Mouse (Mus musculus) CH12.LX (cell line): Measurements from ENCODE around the gene Fa2h. TPM values are rescaled to one million over a fixed set of nuclear protein-coding genes. Genes with fewer than 3 reads are reported as not detected.

Experiments used
- DNase-seq: peaks from one replicate; pipeline ENCODE4 v3.0.0-alpha.2; 2013; ENCODE audit errors: extremely low read depth
- H3K27ac ChIP-seq: 2 replicates; pipeline ENCODE4 v1.5.1; 2012; ENCODE audit warnings: low read depth, mild to moderate bottlenecking, control low read depth, moderate library complexity; ENCODE audit not compliant: insufficient read depth
- H3K27me3 ChIP-seq: replicated peaks from 2 replicates; pipeline ENCODE3; 2012; ENCODE audit warnings: inconsistent platforms
- H3K36me3 ChIP-seq, 2 experiments: replicated peaks in 1 of 2; 2 replicates each; pipeline versions ENCODE3 to v1.6.1; 2012; ENCODE audit warnings: inconsistent platforms in 1 of 2, low read length in 1 of 2, mild to moderate bottlenecking in 1 of 2, mixed read lengths in 1 of 2, moderate library complexity in 1 of 2; ENCODE audit not compliant: control insufficient read depth in 1 of 2, insufficient read depth in 1 of 2
- H3K4me1 ChIP-seq, 2 experiments: 2 replicates each; pipeline ENCODE4 v1.6.1; 2012; ENCODE audit warnings: inconsistent platforms in 1 of 2, moderate library complexity in 1 of 2; ENCODE audit not compliant: insufficient read depth in 2 of 2, control insufficient read depth in 1 of 2
- H3K4me2 ChIP-seq: 2 replicates; pipeline ENCODE4 v1.6.1; 2012; ENCODE audit warnings: low read depth, mild to moderate bottlenecking, control low read depth; ENCODE audit not compliant: poor library complexity, insufficient read depth, severe bottlenecking
- H3K4me3 ChIP-seq, 3 experiments: fragments of 150-350 bp in 1 of 3; sonication (generic) in 1 of 3; replicated peaks in 1 of 3; 2 replicates each; pipeline versions ENCODE3 to v1.5.1; 2011 to 2012; ENCODE audit warnings: low read depth in 2 of 3, low read length in 2 of 3, mild to moderate bottlenecking in 2 of 3, moderate library complexity in 2 of 3, control low read depth in 1 of 3, improper control_type of control experiment in 1 of 3, inconsistent platforms in 1 of 3, mixed read lengths in 1 of 3; ENCODE audit not compliant: poor library complexity in 1 of 3
- H3K79me2 ChIP-seq: replicated peaks from 2 replicates; pipeline ENCODE4 v1.6.1; 2012; ENCODE audit warnings: mild to moderate bottlenecking, moderate library complexity; ENCODE audit not compliant: control insufficient read depth, poor library complexity, insufficient read depth, severe bottlenecking; ENCODE audit errors: extremely low read depth
- H3K9ac ChIP-seq: 2 replicates; pipeline ENCODE4 v1.6.1; 2012; ENCODE audit warnings: low read depth, mild to moderate bottlenecking, control low read depth, moderate library complexity; ENCODE audit not compliant: insufficient read depth
- H3K9me3 ChIP-seq: replicated peaks from 2 replicates; pipeline ENCODE3; 2012; ENCODE audit warnings: low read length, inconsistent platforms, mixed read lengths
- BHLHE40 ChIP-seq: IDR thresholded peaks from 2 replicates; pipeline ENCODE4 v1.6.1; 2011; ENCODE audit warnings: mild to moderate bottlenecking, low read depth, low read length, improper control_type of control experiment
- CHD2 ChIP-seq: IDR thresholded peaks from 2 replicates; pipeline ENCODE4 v1.6.1; 2011; ENCODE audit warnings: low read length, improper control_type of control experiment
- CTCF ChIP-seq, 2 experiments: IDR thresholded peaks in 1 of 2; conservative IDR thresholded peaks in 1 of 2; 2 replicates each; pipeline ENCODE4 v1.5.1; 2011 to 2012; ENCODE audit warnings: low read depth in 2 of 2, low read length in 2 of 2, improper control_type of control experiment in 1 of 2, inconsistent platforms in 1 of 2, mild to moderate bottlenecking in 1 of 2, moderate library complexity in 1 of 2
- EP300 ChIP-seq: IDR thresholded peaks from 2 replicates; pipeline ENCODE4 v1.6.1; 2011; ENCODE audit warnings: low read length, improper control_type of control experiment
- GABPA ChIP-seq: IDR thresholded peaks from 2 replicates; pipeline ENCODE4 v1.6.1; 2012; ENCODE audit warnings: low read depth, low read length, improper control_type of control experiment, inconsistent platforms; ENCODE audit not compliant: insufficient replicate concordance
- HCFC1 ChIP-seq: IDR thresholded peaks from 2 replicates; pipeline ENCODE4 v1.6.1; 2012; ENCODE audit warnings: low read depth, mild to moderate bottlenecking, inconsistent platforms, low read length, improper control_type of control experiment
- JUN ChIP-seq: IDR thresholded peaks from 2 replicates; pipeline ENCODE4 v1.6.1; 2011; ENCODE audit warnings: low read depth, mild to moderate bottlenecking, low read length, improper control_type of control experiment, moderate library complexity; ENCODE audit not compliant: insufficient read depth
- JUND ChIP-seq: conservative IDR thresholded peaks from 2 replicates; pipeline ENCODE4 v1.6.1; 2011; ENCODE audit warnings: low read depth, low read length, improper control_type of control experiment
- KAT2A ChIP-seq: IDR thresholded peaks from 2 replicates; pipeline ENCODE4 v1.6.1; 2012; ENCODE audit warnings: low read length, improper control_type of control experiment, inconsistent platforms; ENCODE audit not compliant: insufficient replicate concordance
- MAFK ChIP-seq: IDR thresholded peaks from 2 replicates; pipeline ENCODE4 v1.6.1; 2011; ENCODE audit warnings: low read length, improper control_type of control experiment; ENCODE audit not compliant: insufficient replicate concordance
- MYC ChIP-seq: IDR thresholded peaks from 2 replicates; pipeline ENCODE4 v1.6.1; 2011; ENCODE audit warnings: low read depth, mild to moderate bottlenecking, improper control_type of control experiment, low read length
- NELFE ChIP-seq: IDR thresholded peaks from 2 replicates; pipeline ENCODE4 v1.6.1; 2011; ENCODE audit warnings: low read depth, low read length, improper control_type of control experiment
- NRF1 ChIP-seq: IDR thresholded peaks from 2 replicates; pipeline ENCODE4 v1.6.1; 2014; ENCODE audit warnings: low read depth, mild to moderate bottlenecking, inconsistent platforms, low read length, improper control_type of control experiment, moderate library complexity
- PAX5 ChIP-seq: IDR thresholded peaks from 2 replicates; pipeline ENCODE4 v1.6.1; 2012; ENCODE audit warnings: low read length, inconsistent platforms, mixed read lengths
- POLR2A ChIP-seq: IDR thresholded peaks from 2 replicates; pipeline ENCODE4 v1.6.1; 2011; ENCODE audit warnings: low read depth, mild to moderate bottlenecking, improper control_type of control experiment, low read length
- POLR2AphosphoS2 ChIP-seq: IDR thresholded peaks from 2 replicates; pipeline ENCODE4 v1.6.1; 2011; ENCODE audit warnings: low read depth, low read length, improper control_type of control experiment
- RCOR1 ChIP-seq: conservative IDR thresholded peaks from 2 replicates; pipeline ENCODE4 v1.6.1; 2012; ENCODE audit warnings: low read depth, mild to moderate bottlenecking, inconsistent platforms, low read length, improper control_type of control experiment
- SIN3A ChIP-seq: IDR thresholded peaks from 2 replicates; pipeline ENCODE4 v1.6.1; 2012; ENCODE audit warnings: low read length, improper control_type of control experiment, inconsistent platforms
- SMC3 ChIP-seq: IDR thresholded peaks from 2 replicates; pipeline ENCODE4 v1.6.1; 2011; ENCODE audit warnings: low read depth, low read length, improper control_type of control experiment
- TBP ChIP-seq: conservative IDR thresholded peaks from 2 replicates; pipeline ENCODE4 v1.6.1; 2011; ENCODE audit warnings: low read depth, low read length, improper control_type of control experiment
- UBTF ChIP-seq: IDR thresholded peaks from 2 replicates; pipeline ENCODE4 v1.6.1; 2012; ENCODE audit warnings: low read depth, mild to moderate bottlenecking, inconsistent platforms, low read length, improper control_type of control experiment, moderate library complexity
- USF1 ChIP-seq: IDR thresholded peaks from 2 replicates; pipeline ENCODE4 v1.6.1; 2014; ENCODE audit warnings: low read depth, mild to moderate bottlenecking, inconsistent platforms, low read length, improper control_type of control experiment
- USF2 ChIP-seq: conservative IDR thresholded peaks from 2 replicates; pipeline ENCODE4 v1.6.1; 2011; ENCODE audit warnings: low read depth, low read length, improper control_type of control experiment
- ZC3H11A ChIP-seq: IDR thresholded peaks from 2 replicates; pipeline ENCODE4 v1.6.1; 2012; ENCODE audit warnings: low read depth, mild to moderate bottlenecking, inconsistent platforms, low read length, improper control_type of control experiment
- ZMIZ1 ChIP-seq: IDR thresholded peaks from 2 replicates; pipeline ENCODE4 v1.6.1; 2012; ENCODE audit warnings: low read depth, mild to moderate bottlenecking, inconsistent platforms, low read length, improper control_type of control experiment
- ZNF384 ChIP-seq: IDR thresholded peaks from 2 replicates; pipeline ENCODE4 v1.6.1; 2012; ENCODE audit warnings: low read depth, low read length, improper control_type of control experiment, inconsistent platforms
- dilution Hi-C: fragments of 300-500 bp; cut with MboI; formaldehyde crosslinking; loops from 2 replicates; pipeline ENCODE4 v1.14.3; 2020; ENCODE audit warnings: low sequenced_read_pairs; ENCODE audit not compliant: extremely low pct_unique_long_range_greater_than_20kb, extremely low pct_ligation_motif_present
- in situ Hi-C: fragments of 300-500 bp; cut with MboI; formaldehyde crosslinking; loops from 3 replicates; pipeline ENCODE4 v1.14.3; 2019; ENCODE audit warnings: low sequenced_read_pairs, low pct_ligation_motif_present, low pct_unique_long_range_greater_than_20kb, mixed read lengths
- polyA plus RNA-seq: library from polyadenylated mRNA; unstranded; fragments of >175 nt; gene quantifications from 2 replicates; pipeline ENCODE4 v1.2.1, GENCODE M21; 2012; ENCODE audit warnings: low read depth; ENCODE audit not compliant: insufficient read length
- total RNA-seq, 2 experiments: library from RNA; depleted of rRNA; stranded (reverse); fragments of 300-350 nt in 1 of 2; fragments of >200 nt in 1 of 2; gene quantifications; 2 replicates each; pipeline ENCODE4 v1.2.3; 2012 to 2014

Gene Fa2h
- total and polyA plus RNA-seq, 3 experiments = 0.08 TPM; not detected in 2

- dilution Hi-C loops (no loop called here), in situ Hi-C loops (no loop called here)
- no peak overlapping the region for H3K9ac ChIP-seq
Measured at GRCm38 (mm10) chr8:111424181-111424580, 30.6 kb upstream of the Fa2h start.

GRCm38 (mm10) chr8:111422614-111423013, 29.0 kb upstream of the Fa2h start:
- H3K9me3 ChIP-seq = no peaks in the 10 kb centered on the region
- dilution Hi-C loops = no loop called here
- H3K79me2 ChIP-seq = no peaks in the 10 kb centered on the region

More at GRCm38 (mm10) chr8:111424181-111424580, 30.6 kb upstream of the Fa2h start:
- Histone ChIP-seq H3K4me1 (0 out of 4 replicates have a peak, but pooled peaks cover 0 to 3% of the 10 kb centered on the region in 2 experiments), H3K4me3 (no peak overlapping the region), H3K4me2 (no peak overlapping the region), H3K27me3 (peaks cover 71% of the 10 kb centered on the region), H3K9me3 (no peaks in the 10 kb centered on the region), H3K36me3 (no peaks in the 10 kb centered on the region), H3K27ac (no peak overlapping the region), H3K79me2 (no peaks in the 10 kb centered on the region)
- TF ChIP-seq TBP (no peak), NRF1 (no peak), MYC (no peak), USF2 (no peak), RCOR1 (no peak), POLR2AphosphoS2 (no peak), GABPA (no peak), CTCF (conservative IDR thresholded peaks at IDR 0.05 in 1 of 2, IDR thresholded peaks at IDR 0.05 in 1 of 2; ENCODE audit: low read depth in 2 of 2, low read length in 2 of 2) (no peak), HCFC1 (no peak), EP300 (no peak)
- DNase-seq = no peak

More at GRCm38 (mm10) chr8:111422614-111423013, 29.0 kb upstream of the Fa2h start:
- Histone ChIP-seq H3K27ac (no peak overlapping the region), H3K9ac (no peak overlapping the region), H3K27me3 (peaks cover 76% of the 10 kb centered on the region), H3K4me3 (no peak overlapping the region), H3K4me2 (no peak overlapping the region), H3K4me1 (peaks cover 7 to 8% of the 10 kb centered on the region in 2 experiments; a peak in 3 of 4 replicates), H3K36me3 (no peaks in the 10 kb centered on the region)
- no peak for TF ChIP-seq ZMIZ1
- no peak for TF ChIP-seq PAX5
- TF ChIP-seq SIN3A = no peak
- no peak for TF ChIP-seq KAT2A
- TF ChIP-seq NELFE = no peak
- TF ChIP-seq NRF1 = no peak
- TF ChIP-seq USF1 = no peak
- no peak for TF ChIP-seq UBTF
- no peak for TF ChIP-seq ZC3H11A
- no peak for TF ChIP-seq MAFK
- no peak for TF ChIP-seq BHLHE40
- no peak for TF ChIP-seq JUN
- no peak for TF ChIP-seq CTCF (conservative IDR thresholded peaks at IDR 0.05 in 1 of 2, IDR thresholded peaks at IDR 0.05 in 1 of 2; ENCODE audit: low read depth in 2 of 2, low read length in 2 of 2)
- TF ChIP-seq HCFC1 = no peak
- TF ChIP-seq POLR2A = no peak
- TF ChIP-seq ZNF384 = no peak
- TF ChIP-seq SMC3 = no peak
- no peak for TF ChIP-seq JUND
- TF ChIP-seq CHD2 = no peak
- in situ Hi-C loops = no loop called here
- no peak for DNase-seq
